Mouse (Mus musculus) forebrain, postnatal 0 days (tissue): ENCODE measurements around the gene Ccdc169. TPM values are rescaled to one million over a fixed set of nuclear protein-coding genes. Genes with fewer than 3 reads are reported as not detected.
A peak's percentile ranks its signal among the peaks of the same experiment; 100 is the strongest.

Source experiments
- ATAC-seq: fragments of 200-750 bp; cut with Nextera tagmentation; 2 replicates; pipeline ENCODE4 v1.8.0; 2017; ENCODE audit warnings: mild to moderate bottlenecking, moderate library complexity
- DNase-seq: peaks from one replicate; pipeline ENCODE4 v3.0.0-alpha.2; 2015
- H3K27ac ChIP-seq: fragments of 300-500 bp; sonication (generic); 2 replicates; pipeline ENCODE4 v1.5.1; 2014; ENCODE audit warnings: low read depth, mild to moderate bottlenecking, antibody characterized with exemption, low read length, moderate library complexity, mixed read lengths
- H3K27me3 ChIP-seq: fragments of 300-500 bp; sonication (generic); 2 replicates; pipeline ENCODE4 v1.6.1; 2014; ENCODE audit warnings: mild to moderate bottlenecking, low read length, mixed read lengths; ENCODE audit not compliant: insufficient read depth
- H3K36me3 ChIP-seq: fragments of 300-500 bp; sonication (generic); 2 replicates; pipeline ENCODE4 v1.6.1; 2014; ENCODE audit warnings: mild to moderate bottlenecking, moderate library complexity; ENCODE audit not compliant: insufficient read depth
- H3K4me1 ChIP-seq: fragments of 300-500 bp; sonication (generic); 2 replicates; pipeline ENCODE4 v1.6.1; 2014; ENCODE audit warnings: antibody characterized with exemption; ENCODE audit not compliant: insufficient read depth
- H3K4me2 ChIP-seq: fragments of 300-500 bp; sonication (generic); 2 replicates; pipeline ENCODE4 v1.6.1; 2014; ENCODE audit warnings: low read depth, mild to moderate bottlenecking, moderate library complexity
- H3K4me3 ChIP-seq: fragments of 300-500 bp; sonication (generic); 2 replicates; pipeline ENCODE4 v1.5.1; 2014; ENCODE audit warnings: low read depth, low read length, mixed read lengths
- H3K9ac ChIP-seq: fragments of 300-500 bp; sonication (generic); 2 replicates; pipeline ENCODE4 v1.6.1; 2014; ENCODE audit warnings: mild to moderate bottlenecking
- H3K9me3 ChIP-seq: fragments of 300-500 bp; sonication (generic); 2 replicates; pipeline ENCODE4 v1.6.1; 2016; ENCODE audit warnings: low read length
- CTCF ChIP-seq: sonication (generic); IDR thresholded peaks from 2 replicates; pipeline ENCODE4 v1.5.1; 2016; ENCODE audit warnings: antibody characterized with exemption, control low read depth, low read depth
- WGBS: fragments of 180-500 bp; shearing (Covaris S2); extraction: QIAGEN DNeasy Blood & Tissue Kit; methylation state at CpG from one replicate; pipeline ENCODE4 v1.1.7; 2014; 5-methylcytosine and 5-hydroxymethylcytosine counted together
- polyA plus RNA-seq: library from polyadenylated mRNA; unstranded; fragments of >200 nt; fragmentation: Nextera tagmentation; extraction: Ambion mirVana; gene quantifications from 2 replicates; pipeline ENCODE4 v1.2.1, GENCODE M21; 2015
- total RNA-seq: library from RNA; depleted of rRNA; stranded (reverse); fragments of >200 nt; gene quantifications from 2 replicates; pipeline ENCODE4 v1.2.3, GENCODE M21; 2014; rRNA removed

Ccdc169 gene
- total RNA-seq (0.08 TPM in 1 of 2 replicates, not detected in the other), polyA plus RNA-seq (0.06 TPM in 1 of 2 replicates, not detected in the other)

DNA sequence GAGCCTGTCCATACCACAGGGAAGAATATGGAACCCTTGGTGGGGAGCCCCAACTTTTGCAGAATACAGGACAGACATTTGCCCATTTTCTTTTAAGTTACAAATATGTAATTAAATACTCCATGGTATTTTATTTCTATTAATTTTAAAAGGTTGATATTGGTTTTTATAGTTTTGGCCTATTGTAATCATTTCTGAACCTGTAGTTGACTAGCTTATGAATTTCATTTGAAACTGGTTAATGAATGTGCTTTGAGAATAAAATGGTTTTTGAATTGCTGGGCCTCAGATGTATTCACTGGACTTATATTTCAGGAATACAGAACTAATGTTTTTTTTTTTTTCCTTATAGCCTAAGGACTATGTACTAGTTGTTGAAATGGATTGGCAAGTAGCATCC lies at the start of gene Ccdc169:
Gene Ccdc169 (plus strand): TSS at position 301 of the 400 bp plus-strand sequence.
- Histone ChIP-seq H3K4me2 (no peak within 1 kb of the TSS), H3K4me1 (no peaks in the 10 kb centered on the region), H3K36me3 (peaks cover 27% of the 10 kb centered on the region), H3K9ac (no peak within 1 kb of the TSS), H3K9me3 (no peaks in the 10 kb centered on the region), H3K4me3 (no peak within 1 kb of the TSS), H3K27ac (no peak within 1 kb of the TSS), H3K27me3 (no peaks in the 10 kb centered on the region)
- ATAC-seq (no peak), DNase-seq (no peak)
- TF ChIP-seq CTCF, result no peak

DNA sequence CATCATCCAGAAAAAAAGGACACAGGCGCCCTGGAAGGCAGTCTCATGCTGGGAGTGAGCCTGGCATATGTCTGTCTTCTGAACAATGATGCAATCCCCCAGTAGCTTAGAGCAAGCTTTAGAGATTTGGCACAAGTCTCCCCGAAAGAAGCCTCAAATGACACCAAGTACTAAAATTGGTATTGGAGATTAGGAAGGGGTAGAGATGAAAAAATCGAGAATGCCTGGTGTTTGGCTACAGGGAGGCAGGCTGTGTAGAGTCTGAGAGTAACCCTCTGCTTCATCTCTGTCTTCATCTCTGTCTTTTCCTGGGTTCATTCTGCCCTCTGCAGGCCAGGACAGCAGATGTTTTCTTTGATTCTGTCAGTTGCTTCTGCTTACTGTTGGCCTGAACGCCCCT lies 49.8 kb upstream of the Ccdc169 start:
- Histone ChIP-seq H3K4me1 (no peaks in the 10 kb centered on the region), H3K4me3 (no peak overlapping the region), H3K36me3 (no peaks in the 10 kb centered on the region), H3K9ac (no peak overlapping the region), H3K9me3 (no peaks in the 10 kb centered on the region), H3K27me3 (no peaks in the 10 kb centered on the region), H3K4me2 (no peak overlapping the region), H3K27ac (no peak overlapping the region)
- peak; percentile 62 for TF ChIP-seq CTCF
- ATAC-seq, result peak; percentile 58
- DNase-seq, result no peak
- WGBS, result 60% methylated on average over 4 of the region's 4 CpGs

DNA sequence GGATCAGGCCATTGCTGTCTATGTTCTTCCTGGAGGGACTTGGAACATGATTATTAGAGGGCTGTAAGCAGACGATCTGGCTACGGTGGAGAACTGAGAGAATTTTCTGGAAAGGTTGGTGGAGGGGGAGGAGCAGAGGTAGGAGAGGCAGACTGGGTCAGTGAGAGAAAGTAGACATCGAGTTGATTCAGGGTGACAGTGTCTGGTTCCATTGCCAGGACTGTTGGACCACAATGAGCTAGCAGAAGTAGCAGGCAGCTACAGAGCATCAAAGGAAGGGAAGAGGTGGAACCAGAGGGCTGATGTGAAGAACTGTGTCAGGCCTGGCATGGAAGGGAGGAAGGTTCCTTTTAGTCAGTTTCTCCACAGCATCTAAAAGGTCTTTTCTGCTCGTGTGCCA lies 48.8 kb upstream of the Ccdc169 start:
- no peak overlapping the region for H3K9ac ChIP-seq
- H3K4me3 ChIP-seq, result no peak overlapping the region
- DNase-seq (no peak), ATAC-seq (no peak)
- no peaks in the 10 kb centered on the region for H3K36me3 ChIP-seq
- no peak overlapping the region for H3K4me2 ChIP-seq
- H3K27me3 ChIP-seq, result no peaks in the 10 kb centered on the region
- H3K4me1 ChIP-seq, result no peaks in the 10 kb centered on the region
- WGBS, result 69% methylated on average over 4 of the region's 4 CpGs
- TF ChIP-seq CTCF, result no peak
- no peaks in the 10 kb centered on the region for H3K9me3 ChIP-seq
- no peak overlapping the region for H3K27ac ChIP-seq

DNA sequence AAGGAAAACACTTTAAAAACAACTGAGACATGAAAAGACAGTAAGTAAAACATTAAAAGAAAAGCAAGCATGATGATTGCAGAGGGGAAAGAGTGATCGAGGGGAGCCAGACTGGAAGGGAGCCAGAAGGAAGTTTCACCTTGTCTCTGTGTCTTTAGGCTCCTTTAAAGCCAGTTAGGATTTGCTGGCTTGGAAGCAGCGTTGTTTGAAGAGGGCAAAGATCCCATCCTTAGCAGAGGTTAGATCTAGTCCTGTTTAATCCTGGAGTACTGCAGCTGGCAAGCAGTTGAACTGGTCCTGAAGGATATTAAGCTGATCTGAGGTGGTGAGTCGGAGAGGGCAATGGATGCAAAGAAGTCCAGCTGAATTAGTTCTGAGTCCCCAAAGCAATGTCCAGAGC lies 48.3 kb upstream of the Ccdc169 start:
- no peak overlapping the region for H3K9ac ChIP-seq
- H3K27me3 ChIP-seq, result no peaks in the 10 kb centered on the region
- no peak for DNase-seq
- no peaks in the 10 kb centered on the region for H3K36me3 ChIP-seq
- H3K4me2 ChIP-seq, result no peak overlapping the region
- no peak for TF ChIP-seq CTCF
- no peak for ATAC-seq
- 60% methylated on average over 3 of the region's 3 CpGs for WGBS
- H3K27ac ChIP-seq, result no peak overlapping the region
- no peak overlapping the region for H3K4me3 ChIP-seq
- H3K9me3 ChIP-seq, result no peaks in the 10 kb centered on the region
- H3K4me1 ChIP-seq, result no peaks in the 10 kb centered on the region

DNA sequence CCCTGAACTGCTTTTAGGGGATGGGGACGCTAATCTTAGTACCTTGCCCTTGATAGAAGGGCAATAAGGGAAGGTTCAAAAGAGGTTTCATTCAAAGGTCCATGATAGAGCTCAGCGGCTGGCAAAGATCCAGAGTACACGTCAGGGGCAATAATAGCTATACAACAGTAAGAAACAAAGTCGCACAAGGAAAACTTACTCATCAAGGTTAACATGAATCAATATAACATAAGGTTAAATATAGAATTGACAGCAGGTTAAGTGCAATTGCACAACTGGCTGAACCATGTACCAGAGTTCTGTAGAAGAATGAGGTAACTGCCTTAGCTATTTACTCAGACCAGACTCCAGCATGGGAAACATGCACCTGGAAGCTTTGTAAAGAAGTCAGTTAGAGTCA lies 47.8 kb upstream of the Ccdc169 start:
- H3K9ac ChIP-seq, result no peak overlapping the region
- ATAC-seq (no peak), DNase-seq (no peak)
- no peak overlapping the region for H3K4me2 ChIP-seq
- no peaks in the 10 kb centered on the region for H3K9me3 ChIP-seq
- no peaks in the 10 kb centered on the region for H3K36me3 ChIP-seq
- 57% methylated on average over 4 of the region's 4 CpGs for WGBS
- no peak overlapping the region for H3K4me3 ChIP-seq
- no peak for TF ChIP-seq CTCF
- no peaks in the 10 kb centered on the region for H3K4me1 ChIP-seq
- H3K27ac ChIP-seq, result no peak overlapping the region
- no peaks in the 10 kb centered on the region for H3K27me3 ChIP-seq

DNA sequence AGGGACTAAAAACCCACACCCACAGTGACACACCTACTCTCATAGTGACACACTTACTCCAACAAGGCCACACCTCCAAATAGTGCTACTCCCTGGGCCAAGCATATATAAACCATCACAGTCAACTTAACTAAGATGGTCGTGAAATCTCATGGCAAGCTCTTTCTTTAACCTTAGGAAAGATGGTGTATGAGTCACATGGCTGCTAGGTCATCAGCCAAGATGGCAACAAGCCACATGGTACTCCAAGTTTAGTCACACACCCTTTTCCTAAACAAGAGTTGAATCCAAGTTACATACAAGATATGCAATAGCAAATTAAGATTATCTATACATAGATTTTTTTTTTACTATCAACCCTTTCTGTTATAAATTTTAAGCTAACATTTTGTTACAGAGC lies 44.0 kb upstream of the Ccdc169 start:
- no peaks in the 10 kb centered on the region for H3K9me3 ChIP-seq
- H3K27ac ChIP-seq, result no peak overlapping the region
- no peaks in the 10 kb centered on the region for H3K36me3 ChIP-seq
- H3K9ac ChIP-seq, result no peak overlapping the region
- H3K4me3 ChIP-seq, result no peak overlapping the region
- DNase-seq, result no peak
- no peak for TF ChIP-seq CTCF
- no peaks in the 10 kb centered on the region for H3K27me3 ChIP-seq
- H3K4me2 ChIP-seq, result no peak overlapping the region
- no peak for ATAC-seq
- no peaks in the 10 kb centered on the region for H3K4me1 ChIP-seq
- WGBS, result 78% methylated on average over 1 of the region's 1 CpGs

DNA sequence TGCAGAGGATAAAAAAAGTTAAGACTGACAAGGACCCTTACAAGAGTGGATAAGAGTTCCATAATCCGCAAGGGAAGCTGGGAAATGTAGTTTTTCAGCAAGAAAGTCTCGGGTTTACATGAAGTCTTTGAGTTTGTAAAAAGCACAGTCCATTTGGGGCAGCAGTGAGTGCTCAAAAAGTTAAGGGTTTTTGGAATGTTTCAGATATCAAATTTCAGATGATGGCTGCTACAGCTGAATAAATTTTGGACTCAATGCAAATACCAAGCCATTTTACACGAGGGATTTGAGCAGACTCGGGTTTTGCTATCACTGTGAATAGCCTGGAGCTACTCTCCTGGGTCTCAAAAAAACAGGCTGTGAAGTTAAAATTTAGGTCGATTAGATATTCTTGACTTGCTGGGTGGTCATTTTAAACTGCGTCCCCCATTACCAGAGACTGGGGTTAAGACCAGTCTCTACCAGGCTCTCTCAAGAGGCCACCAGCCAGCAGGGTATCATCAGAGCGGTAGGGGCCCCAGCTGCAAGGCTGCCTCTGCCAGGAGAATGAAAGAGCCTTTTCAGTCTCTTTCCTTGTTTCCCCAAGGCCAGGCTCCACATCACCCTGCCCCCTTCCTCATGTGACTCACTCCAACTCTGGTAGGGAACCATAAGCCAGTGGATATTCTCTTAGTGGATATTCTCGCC lies 41.0 kb upstream of the Ccdc169 start:
- peak; percentile 17; the same call in 1 of the 2 replicates for TF ChIP-seq CTCF
- Histone ChIP-seq H3K4me3 (no peak overlapping the region), H3K27me3 (no peaks in the 10 kb centered on the region), H3K9ac (no peak overlapping the region), H3K4me1 (no peaks in the 10 kb centered on the region), H3K27ac (0 out of 2 replicates have a peak overlapping the region, but pooled peaks have one; percentile 0), H3K9me3 (no peaks in the 10 kb centered on the region), H3K4me2 (no peak overlapping the region), H3K36me3 (no peaks in the 10 kb centered on the region)
- ATAC-seq (peak; percentile 90), DNase-seq (no peak)
- 19% methylated on average over 8 of the region's 8 CpGs for WGBS
